Mouse (Mus musculus) CH12.LX (cell line): ENCODE measurements around the gene Nphp3. TPM values are rescaled to one million over a fixed set of nuclear protein-coding genes. Genes with fewer than 3 reads are reported as not detected.

Experiments
- DNase-seq: peaks from one replicate; pipeline ENCODE4 v3.0.0-alpha.2; 2013; ENCODE audit errors: extremely low read depth
- H3K27ac ChIP-seq: 2 replicates; pipeline ENCODE4 v1.5.1; 2012; ENCODE audit warnings: low read depth, mild to moderate bottlenecking, control low read depth, moderate library complexity; ENCODE audit not compliant: insufficient read depth
- H3K27me3 ChIP-seq: replicated peaks from 2 replicates; pipeline ENCODE3; 2012; ENCODE audit warnings: inconsistent platforms
- H3K36me3 ChIP-seq, 2 experiments: replicated peaks in 1 of 2; 2 replicates each; pipeline versions ENCODE3 to v1.6.1; 2012; ENCODE audit warnings: inconsistent platforms in 1 of 2, low read length in 1 of 2, mild to moderate bottlenecking in 1 of 2, mixed read lengths in 1 of 2, moderate library complexity in 1 of 2; ENCODE audit not compliant: control insufficient read depth in 1 of 2, insufficient read depth in 1 of 2
- H3K4me1 ChIP-seq, 2 experiments: 2 replicates each; pipeline ENCODE4 v1.6.1; 2012; ENCODE audit warnings: inconsistent platforms in 1 of 2, moderate library complexity in 1 of 2; ENCODE audit not compliant: insufficient read depth in 2 of 2, control insufficient read depth in 1 of 2
- H3K4me2 ChIP-seq: 2 replicates; pipeline ENCODE4 v1.6.1; 2012; ENCODE audit warnings: low read depth, mild to moderate bottlenecking, control low read depth; ENCODE audit not compliant: poor library complexity, insufficient read depth, severe bottlenecking
- H3K4me3 ChIP-seq, 3 experiments: fragments of 150-350 bp in 1 of 3; sonication (generic) in 1 of 3; replicated peaks in 1 of 3; 2 replicates each; pipeline versions ENCODE3 to v1.5.1; 2011 to 2012; ENCODE audit warnings: low read depth in 2 of 3, low read length in 2 of 3, mild to moderate bottlenecking in 2 of 3, moderate library complexity in 2 of 3, control low read depth in 1 of 3, improper control_type of control experiment in 1 of 3, inconsistent platforms in 1 of 3, mixed read lengths in 1 of 3; ENCODE audit not compliant: poor library complexity in 1 of 3
- H3K79me2 ChIP-seq: replicated peaks from 2 replicates; pipeline ENCODE4 v1.6.1; 2012; ENCODE audit warnings: mild to moderate bottlenecking, moderate library complexity; ENCODE audit not compliant: control insufficient read depth, poor library complexity, insufficient read depth, severe bottlenecking; ENCODE audit errors: extremely low read depth
- H3K9ac ChIP-seq: 2 replicates; pipeline ENCODE4 v1.6.1; 2012; ENCODE audit warnings: low read depth, mild to moderate bottlenecking, control low read depth, moderate library complexity; ENCODE audit not compliant: insufficient read depth
- H3K9me3 ChIP-seq: replicated peaks from 2 replicates; pipeline ENCODE3; 2012; ENCODE audit warnings: low read length, inconsistent platforms, mixed read lengths
- BHLHE40 ChIP-seq: IDR thresholded peaks from 2 replicates; pipeline ENCODE4 v1.6.1; 2011; ENCODE audit warnings: mild to moderate bottlenecking, low read depth, low read length, improper control_type of control experiment
- CHD1 ChIP-seq: IDR thresholded peaks from 2 replicates; pipeline ENCODE4 v1.6.1; 2012; ENCODE audit warnings: low read depth, low read length, improper control_type of control experiment, inconsistent platforms
- ETS1 ChIP-seq: conservative IDR thresholded peaks from 2 replicates; pipeline ENCODE4 v1.6.1; 2012; ENCODE audit warnings: low read depth, mild to moderate bottlenecking, inconsistent platforms, low read length, improper control_type of control experiment, moderate library complexity
- GABPA ChIP-seq: IDR thresholded peaks from 2 replicates; pipeline ENCODE4 v1.6.1; 2012; ENCODE audit warnings: low read depth, low read length, improper control_type of control experiment, inconsistent platforms; ENCODE audit not compliant: insufficient replicate concordance
- HCFC1 ChIP-seq: IDR thresholded peaks from 2 replicates; pipeline ENCODE4 v1.6.1; 2012; ENCODE audit warnings: low read depth, mild to moderate bottlenecking, inconsistent platforms, low read length, improper control_type of control experiment
- JUND ChIP-seq: conservative IDR thresholded peaks from 2 replicates; pipeline ENCODE4 v1.6.1; 2011; ENCODE audit warnings: low read depth, low read length, improper control_type of control experiment
- KAT2A ChIP-seq: IDR thresholded peaks from 2 replicates; pipeline ENCODE4 v1.6.1; 2012; ENCODE audit warnings: low read length, improper control_type of control experiment, inconsistent platforms; ENCODE audit not compliant: insufficient replicate concordance
- MAX ChIP-seq: IDR thresholded peaks from 2 replicates; pipeline ENCODE4 v1.6.1; 2011; ENCODE audit warnings: low read length, improper control_type of control experiment
- MXI1 ChIP-seq: IDR thresholded peaks from 2 replicates; pipeline ENCODE4 v1.6.1; 2011; ENCODE audit warnings: mild to moderate bottlenecking, low read depth, low read length, improper control_type of control experiment
- NELFE ChIP-seq: IDR thresholded peaks from 2 replicates; pipeline ENCODE4 v1.6.1; 2011; ENCODE audit warnings: low read depth, low read length, improper control_type of control experiment
- RAD21 ChIP-seq: IDR thresholded peaks from 2 replicates; pipeline ENCODE4 v1.6.1; 2011; ENCODE audit warnings: low read depth, mild to moderate bottlenecking, low read length, improper control_type of control experiment, moderate library complexity
- TBP ChIP-seq: conservative IDR thresholded peaks from 2 replicates; pipeline ENCODE4 v1.6.1; 2011; ENCODE audit warnings: low read depth, low read length, improper control_type of control experiment
- TCF12 ChIP-seq: IDR thresholded peaks from 2 replicates; pipeline ENCODE4 v1.6.1; 2014; ENCODE audit warnings: low read depth, mild to moderate bottlenecking, inconsistent platforms, low read length, improper control_type of control experiment
- ZC3H11A ChIP-seq: IDR thresholded peaks from 2 replicates; pipeline ENCODE4 v1.6.1; 2012; ENCODE audit warnings: low read depth, mild to moderate bottlenecking, inconsistent platforms, low read length, improper control_type of control experiment
- dilution Hi-C: fragments of 300-500 bp; cut with MboI; formaldehyde crosslinking; loops from 2 replicates; pipeline ENCODE4 v1.14.3; 2020; ENCODE audit warnings: low sequenced_read_pairs; ENCODE audit not compliant: extremely low pct_unique_long_range_greater_than_20kb, extremely low pct_ligation_motif_present
- in situ Hi-C: fragments of 300-500 bp; cut with MboI; formaldehyde crosslinking; loops from 3 replicates; pipeline ENCODE4 v1.14.3; 2019; ENCODE audit warnings: low sequenced_read_pairs, low pct_ligation_motif_present, low pct_unique_long_range_greater_than_20kb, mixed read lengths
- polyA plus RNA-seq: library from polyadenylated mRNA; unstranded; fragments of >175 nt; gene quantifications from 2 replicates; pipeline ENCODE4 v1.2.1, GENCODE M21; 2012; ENCODE audit warnings: low read depth; ENCODE audit not compliant: insufficient read length
- total RNA-seq, 2 experiments: library from RNA; depleted of rRNA; stranded (reverse); fragments of 300-350 nt in 1 of 2; fragments of >200 nt in 1 of 2; gene quantifications; 2 replicates each; pipeline ENCODE4 v1.2.3; 2012 to 2014

The Nphp3 gene
- total and polyA plus RNA-seq, 3 experiments: 1.3 to 2.9 (median 2.3) TPM

- dilution Hi-C loops: no loop called here
- Histone ChIP-seq H3K27me3 (no peaks in the 10 kb centered on the region), H3K9me3 (no peaks in the 10 kb centered on the region), H3K36me3 (peaks cover 0 to 29% of the 10 kb centered on the region in 2 experiments), H3K4me2 (no peak overlapping the region), H3K79me2 (no peaks in the 10 kb centered on the region), H3K27ac (no peak overlapping the region), H3K4me3 (no peak overlapping the region), H3K4me1 (peaks cover 0 to 33% of the 10 kb centered on the region in 2 experiments; a peak in 2 of 4 replicates), H3K9ac (no peak overlapping the region)
- peak; percentile 27 for DNase-seq
- TF ChIP-seq JUND (no peak), MXI1 (no peak), ZC3H11A (no peak), HCFC1 (no peak), RAD21 (no peak), NELFE (no peak), MAX (no peak), KAT2A (no peak), ETS1 (peak; percentile 56; the same call in 1 of the 2 replicates), TCF12 (no peak), BHLHE40 (peak; percentile 38; the same call in 1 of the 2 replicates), TBP (no peak), GABPA (no peak), CHD1 (no peak)
- in situ Hi-C loops: no loop called here
These were observed 90.6 kb downstream of the Nphp3 start for GRCm38 (mm10) chr9:104092945-104093344.

Other genes with a start within 250 kb of the Nphp3 start
- 0.04 TPM in 2 replicates for gene Tmem108, start 240.7 kb upstream of the Nphp3 start, total RNA-seq (2012; rRNA removed)
- 0.12 and 0.13 TPM in 2 replicates for gene Tmem108, start 240.7 kb upstream of the Nphp3 start, total RNA-seq (2014; rRNA removed)
- gene Tmem108, start 240.7 kb upstream of the Nphp3 start, polyA plus RNA-seq: 0.07 and 0.10 TPM in 2 replicates
- not detected in 2 replicates for gene Gm28305, start 38.1 kb downstream of the Nphp3 start, total RNA-seq (2012; rRNA removed)
- gene Gm28305, start 38.1 kb downstream of the Nphp3 start, total RNA-seq (2014; rRNA removed): not detected in 2 replicates
- not detected in 2 replicates for gene Gm28305, start 38.1 kb downstream of the Nphp3 start, polyA plus RNA-seq
- 24.0 and 28.5 TPM in 2 replicates for gene Uba5, start 60.6 kb downstream of the Nphp3 start, total RNA-seq (2012; rRNA removed)
- gene Uba5, start 60.6 kb downstream of the Nphp3 start, total RNA-seq (2014; rRNA removed): 29.3 and 35.8 TPM in 2 replicates
- gene Uba5, start 60.6 kb downstream of the Nphp3 start, polyA plus RNA-seq: 33.4 and 34.9 TPM in 2 replicates
- 8.0 and 10.0 TPM in 2 replicates for gene Acad11, start 60.8 kb downstream of the Nphp3 start, total RNA-seq (2012; rRNA removed)
- gene Acad11, start 60.8 kb downstream of the Nphp3 start, total RNA-seq (2014; rRNA removed): 11.2 and 12.1 TPM in 2 replicates
- 8.0 and 8.3 TPM in 2 replicates for gene Acad11, start 60.8 kb downstream of the Nphp3 start, polyA plus RNA-seq
- gene Ackr4, start 124.4 kb downstream of the Nphp3 start, total RNA-seq (2012; rRNA removed): 0.17 and 0.25 TPM in 2 replicates
- gene Ackr4, start 124.4 kb downstream of the Nphp3 start, total RNA-seq (2014; rRNA removed): 0.36 and 0.39 TPM in 2 replicates
- 0.33 and 0.49 TPM in 2 replicates for gene Ackr4, start 124.4 kb downstream of the Nphp3 start, polyA plus RNA-seq